Mouse (Mus musculus): ENCODE data around the gene Mpdz.

DNA sequence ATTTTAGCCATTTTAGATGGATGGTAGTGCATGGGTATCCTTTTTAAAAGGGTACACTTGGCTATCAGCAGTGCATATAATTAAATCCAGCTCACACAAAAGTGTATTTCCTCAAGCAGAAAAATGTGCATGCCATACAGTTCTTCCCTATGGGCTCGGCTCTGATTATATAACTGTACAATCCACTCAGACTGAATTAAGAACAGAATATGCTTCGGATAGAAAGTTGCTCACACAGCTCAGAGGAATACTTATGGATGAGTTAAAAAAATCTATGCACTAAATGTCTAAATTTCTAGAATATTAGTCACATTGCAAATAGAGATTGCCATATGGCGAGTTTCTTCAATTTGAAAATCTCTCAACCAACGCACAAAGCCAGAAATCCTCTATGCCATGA lies 157.1 kb downstream of the Mpdz start:
- no peak for TF ChIP-seq CTCF (IDR thresholded peaks at IDR 0.05)
- TF ChIP-seq POLR2A (IDR thresholded peaks at IDR 0.05; ENCODE audit: insufficient read depth, low read depth, low read length): no peak
- TF ChIP-seq EP300 (IDR thresholded peaks at IDR 0.05; ENCODE audit: insufficient read depth, low read depth, low read length): no peak

All from heart, adult 2 months (tissue).